In the genomic region with DNA sequence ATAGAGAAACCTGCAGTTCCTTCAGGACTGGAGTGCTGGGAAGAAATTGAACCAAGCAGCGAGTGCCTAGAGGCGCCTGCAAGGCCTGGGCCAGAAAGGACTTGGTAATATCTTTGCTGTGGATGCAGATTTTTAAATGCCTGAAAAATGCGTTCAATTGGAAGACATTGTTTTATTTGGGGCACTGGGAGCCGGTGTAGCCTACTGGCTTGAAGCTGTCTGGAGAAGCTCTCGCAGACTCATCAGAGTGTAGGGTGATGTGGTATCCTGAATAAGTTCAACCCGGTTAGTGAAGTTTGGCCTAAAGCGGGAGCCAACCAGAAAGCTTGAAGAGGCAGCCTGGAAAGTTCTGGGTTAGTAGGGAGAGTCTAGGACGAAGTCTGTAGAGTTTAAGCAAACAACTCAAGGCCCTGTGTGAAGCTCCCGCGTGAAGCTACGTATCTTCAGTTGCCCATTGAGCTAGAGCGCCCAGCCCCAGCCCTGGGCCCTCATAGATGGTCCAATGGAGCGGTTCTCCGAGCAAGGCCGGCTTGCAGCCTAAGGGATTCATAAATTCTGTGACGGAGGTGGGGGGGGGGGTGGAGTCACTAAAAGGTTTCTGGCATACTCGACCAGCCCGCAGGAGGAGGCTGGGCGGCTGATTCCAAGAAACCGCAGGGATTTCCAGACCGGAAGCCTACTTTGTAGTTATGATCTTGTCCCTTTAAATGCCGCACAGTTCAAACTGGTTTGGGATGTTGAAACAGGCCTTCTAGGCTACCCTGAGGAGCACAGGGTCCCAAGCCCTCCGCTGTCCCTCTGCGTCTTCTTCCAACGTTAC, we compare ENCODE assay signal across 10 mouse cellular contexts. TPM values are rescaled to one million over a fixed set of nuclear protein-coding genes. Genes with fewer than 3 reads are reported as not detected.
DNase-seq lines count a peak whose midpoint lies in the region; ATAC-seq and TF ChIP-seq lines count a peak whose summit lies in the region.
"Had no signal": no experiment of that assay in that cellular context is flagged by ENCODE, and none has a peak within 500 bp of the region (broad histone marks: within the 10 kb centered on the region; RNA-seq: fewer than 3 reads in every experiment).

No protein-coding gene starts in this region.

- DNase-seq in gastrocnemius, adult 2 months: peak; percentile 19
- DNase-seq in gastrocnemius, postnatal 36 days: no peak
- DNase-seq in ES-CJ7 (ENCODE audit: low read depth, low spot score): peak; percentile 16
- DNase-seq in heart, postnatal 4 days: peak; percentile 35
- DNase-seq in right cerebral cortex, postnatal 14 days: no peak
- DNase-seq in lung, postnatal 0 days (ENCODE audit: low spot score): no peak
- DNase-seq in left cerebral cortex, adult 8-10 months (ENCODE audit: low spot score in 2 of 2): no peak
- DNase-seq: liver, postnatal 0 days had no signal

- no peak for ATAC-seq in embryonic facial prominence, embryonic 13.5 days (ENCODE audit: insufficient number of reproducible peaks, insufficient read depth, low FRiP score, low TSS enrichment, low read depth)
- ATAC-seq in lung, postnatal 0 days: no peak
- ATAC-seq: intestine, embryonic 15.5 days; liver, postnatal 0 days had no signal

- peaks cover 25% of the 10 kb centered on the region for H3K4me1 ChIP-seq in embryonic facial prominence, embryonic 13.5 days
- H3K4me1 ChIP-seq in lung, postnatal 0 days (ENCODE audit: insufficient read depth, low read depth, low read length): peaks cover 10% of the 10 kb centered on the region; the same call in 1 of the 2 replicates

- no peaks in the 10 kb centered on the region for H3K9me3 ChIP-seq in embryonic facial prominence, embryonic 13.5 days
- H3K9me3 ChIP-seq in lung, postnatal 0 days (ENCODE audit: low read length): no peaks in the 10 kb centered on the region
- H3K9me3 ChIP-seq: intestine, embryonic 15.5 days had no signal

- H3K9ac ChIP-seq in embryonic facial prominence, embryonic 13.5 days: no peak overlapping the region
- no peak overlapping the region for H3K9ac ChIP-seq in lung, postnatal 0 days (replicated peaks; ENCODE audit: low read depth)
- H3K9ac ChIP-seq: intestine, embryonic 15.5 days; liver, postnatal 0 days had no signal

- peaks cover 92% of the 10 kb centered on the region for H3K27me3 ChIP-seq in embryonic facial prominence, embryonic 13.5 days
- H3K27me3 ChIP-seq in lung, postnatal 0 days (replicated peaks; ENCODE audit: insufficient read depth, low read length): peaks cover 82% of the 10 kb centered on the region

- TF ChIP-seq EP300 in lung, postnatal 0 days (IDR thresholded peaks at IDR 0.05): no peak

- no peak overlapping the region for H3K4me3 ChIP-seq in gastrocnemius, adult 2 months
- 0 out of 2 replicates have a peak overlapping the region, but pooled peaks have one; percentile 7 for H3K4me3 ChIP-seq in embryonic facial prominence, embryonic 13.5 days
- no peak overlapping the region for H3K4me3 ChIP-seq in lung, postnatal 0 days (ENCODE audit: low read depth, low read length)
- H3K4me3 ChIP-seq: intestine, embryonic 15.5 days had no signal

- TF ChIP-seq CTCF in gastrocnemius, adult 2 months (IDR thresholded peaks at IDR 0.05): no peak
- TF ChIP-seq CTCF in lung, postnatal 0 days (IDR thresholded peaks at IDR 0.05): no peak

- peak overlapping the region; percentile 42 for H3K4me2 ChIP-seq in embryonic facial prominence, embryonic 13.5 days
- H3K4me2 ChIP-seq in lung, postnatal 0 days (replicated peaks; ENCODE audit: low read depth, low read length): no peak overlapping the region
- H3K4me2 ChIP-seq: intestine, embryonic 15.5 days had no signal

- no peaks in the 10 kb centered on the region for H3K36me3 ChIP-seq in embryonic facial prominence, embryonic 13.5 days
- no peaks in the 10 kb centered on the region for H3K36me3 ChIP-seq in lung, postnatal 0 days (ENCODE audit: insufficient read depth, low read length)
- H3K36me3 ChIP-seq: intestine, embryonic 15.5 days had no signal

- WGBS in embryonic facial prominence, embryonic 13.5 days: 7% methylated on average over 25 of the region's 25 CpGs
- WGBS in lung, postnatal 0 days: 6% methylated on average over 25 of the region's 25 CpGs

- intact Hi-C loops in gastrocnemius, adult 2 months (cut with DNase I): no loop called here
- intact Hi-C loops in gastrocnemius, postnatal 36 days (cut with DNase I): no loop called here

- H3K27ac ChIP-seq in gastrocnemius, adult 2 months: no peak overlapping the region
- peak overlapping the region; percentile 39; the same call in 1 of the 2 replicates for H3K27ac ChIP-seq in embryonic facial prominence, embryonic 13.5 days
- no peak overlapping the region for H3K27ac ChIP-seq in lung, postnatal 0 days (ENCODE audit: low read length)
- H3K27ac ChIP-seq: intestine, embryonic 15.5 days had no signal

RNA-seq across cellular contexts. Expression of gene Tbx18, which starts 1.6 kb away (rescaled TPM):
- 1 to 10 TPM in 1 of 2 experiments, under 1 TPM in 1; 0.46 to 1.1 TPM for total RNA-seq in gastrocnemius, adult 2 months (2021)
- total RNA-seq in gastrocnemius, postnatal 36 days (2021): under 1 TPM; 0.64 to 0.79 TPM
- polyA plus RNA-seq in embryonic facial prominence, embryonic 13.5 days (2015; fragmentation: Nextera tagmentation; extraction: Ambion mirVana): 8.4 and 10.9 TPM in 2 replicates
- total RNA-seq in heart, postnatal 4 days (2021): 10 to 100 TPM; 13.9 to 15.2 TPM
- 0.17 and 0.26 TPM in 2 replicates for polyA plus RNA-seq in lung, postnatal 0 days (2015; fragmentation: Nextera tagmentation; extraction: Ambion mirVana)
- 1 to 10 TPM; 1.8 to 2.4 (median 2.1) TPM for total RNA-seq in left cerebral cortex, adult 8-10 months (2022)
- polyA plus RNA-seq: liver, postnatal 0 days had no signal

Comparison
In these comparisons a context has a peak if more than half of its experiments do, and no peak if none do; other contexts are left out.
1. DNase-seq: peak in gastrocnemius, adult 2 months (single experiment), ES-CJ7 (single experiment) and heart, postnatal 4 days (single experiment); none in gastrocnemius, postnatal 36 days (0 of 2), right cerebral cortex, postnatal 14 days (single experiment), lung, postnatal 0 days (single experiment) and left cerebral cortex, adult 8-10 months (0 of 2).
2. RNA of gene Tbx18, which starts 1.6 kb away (total RNA-seq): 13.9 to 15.2 TPM in heart, postnatal 4 days; 1.8 to 2.4 TPM in left cerebral cortex, adult 8-10 months, 0.46 to 1.1 TPM in gastrocnemius, adult 2 months and 0.64 to 0.79 TPM in gastrocnemius, postnatal 36 days; every median in the first group is over 4 times any median in the second.